17 mouse cellular contexts compared by ENCODE assay signal in the genomic region with DNA sequence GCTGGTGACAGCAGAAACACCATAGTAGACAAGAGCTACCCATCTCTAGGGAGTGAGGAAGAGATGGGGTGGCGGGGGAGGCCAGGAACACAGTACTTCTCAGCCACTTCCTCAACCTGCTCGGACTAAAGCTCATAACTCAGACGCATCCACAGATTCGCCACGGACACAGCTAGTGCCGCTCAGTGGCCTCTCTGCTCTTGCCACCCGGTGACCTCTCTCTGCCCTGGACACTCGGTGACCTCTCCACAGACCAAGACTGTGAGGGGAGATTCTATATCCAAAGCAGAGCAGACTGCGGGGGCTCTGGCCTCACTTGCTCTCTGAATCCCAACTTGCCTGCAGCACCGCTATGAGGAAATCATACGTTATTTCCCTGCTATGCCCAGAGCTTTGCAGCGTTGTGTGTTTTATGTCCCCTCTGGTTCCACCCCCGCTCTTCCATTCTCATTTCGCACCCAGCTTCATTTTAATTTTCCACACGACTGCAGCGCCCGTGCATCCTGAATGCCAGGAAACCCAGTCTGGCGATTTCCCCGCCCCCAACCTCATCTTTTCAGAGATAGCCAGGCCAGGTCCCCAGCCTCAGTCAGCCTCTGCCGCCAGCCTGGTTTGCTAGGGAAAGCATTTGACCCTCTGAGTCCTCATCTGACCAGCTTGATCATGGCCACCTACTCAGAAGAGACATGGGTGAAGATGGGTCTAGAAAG. TPM values are rescaled to one million over a fixed set of nuclear protein-coding genes. Genes with fewer than 3 reads are reported as not detected.
DNase-seq lines count a peak whose midpoint lies in the region; ATAC-seq lines count a peak whose summit lies in the region.
"Had no signal": no experiment of that assay in that cellular context is flagged by ENCODE, and none has a peak within 500 bp of the region (broad histone marks: within the 10 kb centered on the region; RNA-seq: fewer than 3 reads in every experiment).

No protein-coding gene starts in this region.

- DNase-seq in heart, adult 11 months: peak; percentile 71
- DNase-seq in heart, postnatal 25 days (ENCODE audit: low spot score): no peak
- DNase-seq in left cerebral cortex, postnatal 14 days (ENCODE audit: low spot score in 2 of 2): peak; percentile 33 to 57
- no peak for DNase-seq in left cerebral cortex, adult 9 months (ENCODE audit: low spot score in 2 of 2)
- DNase-seq in right cerebral cortex, postnatal 14 days: peak; percentile 36
- no peak for DNase-seq in right cerebral cortex, postnatal 25 days
- DNase-seq in gastrocnemius, postnatal 14 days: no peak
- DNase-seq: adrenal gland, postnatal 10 days; B cell, adult 2 months; cerebellum, adult 8-10 months; heart, postnatal 14 days; kidney, postnatal 14 days; thymus, adult 18-20 months had no signal

- intact Hi-C loops in heart, postnatal 25 days (cut with DNase I): loop anchor here (10.0 kb wide), 1 partner anchor 228 kb away; no protein-coding TSS in a partner anchor
- intact Hi-C loops in left cerebral cortex, postnatal 14 days (cut with DNase I): no loop called here
- intact Hi-C loops in gastrocnemius, postnatal 14 days (cut with DNase I; ENCODE audit: low total_unique reads): no loop called here

- ATAC-seq in erythroblast, adult 5-6 weeks (replicated peaks; ENCODE audit: low FRiP score, poor library complexity, severe bottlenecking): no peak

RNA-seq across cellular contexts. Expression of a gene that starts 7.8 kb away (rescaled TPM):
- total RNA-seq in heart, postnatal 25 days (2021): not detected
- 1 to 10 TPM; 3.7 to 4.9 TPM for total RNA-seq in left cerebral cortex, postnatal 14 days (2021)
- not detected in 2 replicates for total RNA-seq in erythroblast, adult 5-6 weeks (2015; ENCODE audit: low replicate concordance)
- total RNA-seq in erythroblast, adult 5-6 weeks (2017; ENCODE audit: low replicate concordance): not detected in 2 replicates
- total RNA-seq in gastrocnemius, postnatal 14 days (2021): not detected
- total RNA-seq: adrenal gland, postnatal 10 days; ES-E14; heart, adult 8-10 months; heart, postnatal 14 days; liver, adult 2 months had no signal

RNA-seq across cellular contexts. Expression of a gene that starts 53.4 kb away (rescaled TPM):
- 10 to 100 TPM; 28.6 to 33.1 TPM for total RNA-seq in heart, postnatal 25 days (2021)
- total RNA-seq in left cerebral cortex, postnatal 14 days (2021): 10 to 100 TPM; 29.5 to 30.5 TPM
- 3.7 and 3.8 TPM in 2 replicates for total RNA-seq in erythroblast, adult 5-6 weeks (2015; ENCODE audit: low replicate concordance)
- 0.56 and 12.9 TPM in 2 replicates for total RNA-seq in erythroblast, adult 5-6 weeks (2017; ENCODE audit: low replicate concordance)
- total RNA-seq in gastrocnemius, postnatal 14 days (2021): 10 to 100 TPM; 61.1 to 67.3 TPM

Comparison
In these comparisons a context has a peak if more than half of its experiments do, and no peak if none do; other contexts are left out.
1. DNase-seq: peak in heart, adult 11 months (single experiment), left cerebral cortex, postnatal 14 days (2 of 2) and right cerebral cortex, postnatal 14 days (single experiment); none in heart, postnatal 25 days (single experiment), left cerebral cortex, adult 9 months (0 of 2), right cerebral cortex, postnatal 25 days (single experiment) and gastrocnemius, postnatal 14 days (single experiment).
2. RNA of a gene that starts 7.8 kb away (total RNA-seq): 3.7 to 4.9 TPM in left cerebral cortex, postnatal 14 days; not detected in heart, postnatal 25 days, not detected in erythroblast, adult 5-6 weeks and not detected in gastrocnemius, postnatal 14 days; every median in the first group is over 4 times any median in the second.